Mouse (Mus musculus) monocyte, adult 59 days (primary cell): ENCODE data around the gene Hist1h2ad. TPM values are rescaled to one million over a fixed set of nuclear protein-coding genes. Genes with fewer than 3 reads are reported as not detected.

Source experiments
- total RNA-seq, 2 experiments: library from RNA; stranded (reverse); gene quantifications; one replicate each; pipeline ENCODE4 v1.2.4; 2023

Hist1h2ad gene
- 10 to 100 TPM; 32.0 to 39.2 TPM for total RNA-seq

GRCm38 (mm10) chr13:23573898-23574524 is at the start of gene Hist1h2ad, which contains the start of gene Hist1h2bf:
Gene Hist1h2ad (plus strand): TSS chr13:23574381.
Gene Hist1h2bf (minus strand): TSS chr13:23574196.

GRCm38 (mm10) chr13:23530901-23531875 is 43.0 kb upstream of the Hist1h2ad start, which contains the start of gene Hist1h4h:
Gene Hist1h4h (plus strand): TSS chr13:23531050.

GRCm38 (mm10) chr13:23533560-23534367 is 40.4 kb upstream of the Hist1h2ad start, which contains the start of gene Hist1h2af:
Gene Hist1h2af (plus strand): TSS chr13:23533906.

GRCm38 (mm10) chr13:23535137-23536075 is 38.8 kb upstream of the Hist1h2ad start, which contains the start of gene Hist1h3g:
Gene Hist1h3g (plus strand): TSS chr13:23535422.

GRCm38 (mm10) chr13:23542999-23543607 is 31.1 kb upstream of the Hist1h2ad start, which contains the start of gene Hist1h2bh:
Gene Hist1h2bh (minus strand): TSS chr13:23543392.

GRCm38 (mm10) chr13:23543965-23544786 is 30.0 kb upstream of the Hist1h2ad start, which contains the start of gene Hist1h3f:
Gene Hist1h3f (plus strand): TSS chr13:23544052.

GRCm38 (mm10) chr13:23551146-23551834 is 22.9 kb upstream of the Hist1h2ad start, which contains the start of gene Hist1h4f:
Gene Hist1h4f (minus strand): TSS chr13:23551648.

GRCm38 (mm10) chr13:23552962-23553361 is 21.2 kb upstream of the Hist1h2ad start, which contains the start of gene Hist1h1d:
Gene Hist1h1d (plus strand): TSS chr13:23553262.

GRCm38 (mm10) chr13:23561883-23562659 is 12.1 kb upstream of the Hist1h2ad start, which contains the start of gene Hist1h3e:
Gene Hist1h3e (minus strand): TSS chr13:23562369.

GRCm38 (mm10) chr13:23571022-23571503 is 3.1 kb upstream of the Hist1h2ad start, which contains the start of the genes Hist1h2ae and Hist1h2bg:
Gene Hist1h2ae (minus strand): TSS chr13:23571220.
Gene Hist1h2bg (plus strand): TSS chr13:23571396.

GRCm38 (mm10) chr13:23575271-23575851 is 1.2 kb downstream of the Hist1h2ad start, which contains the start of gene Hist1h3d:
Gene Hist1h3d (plus strand): TSS chr13:23575763.

GRCm38 (mm10) chr13:23581408-23582218 is 7.4 kb downstream of the Hist1h2ad start, which contains the start of gene Hist1h4d:
Gene Hist1h4d (plus strand): TSS chr13:23581598.

GRCm38 (mm10) chr13:23620733-23621531 is 46.8 kb downstream of the Hist1h2ad start, which contains the start of gene Hist1h2be:
Gene Hist1h2be (minus strand): TSS chr13:23621124.

GRCm38 (mm10) chr13:23622175-23622671 is 48.0 kb downstream of the Hist1h2ad start, which contains the start of gene Hist1h1e:
Gene Hist1h1e (minus strand): TSS chr13:23622558.

